Mouse (Mus musculus): ENCODE measurements around the gene Tcf7. TPM values are rescaled to one million over a fixed set of nuclear protein-coding genes. Genes with fewer than 3 reads are reported as not detected.

Gene Tcf7
- polyA plus RNA-seq, 1 experiment from 2014 or later, result 16.0 TPM

DNA sequence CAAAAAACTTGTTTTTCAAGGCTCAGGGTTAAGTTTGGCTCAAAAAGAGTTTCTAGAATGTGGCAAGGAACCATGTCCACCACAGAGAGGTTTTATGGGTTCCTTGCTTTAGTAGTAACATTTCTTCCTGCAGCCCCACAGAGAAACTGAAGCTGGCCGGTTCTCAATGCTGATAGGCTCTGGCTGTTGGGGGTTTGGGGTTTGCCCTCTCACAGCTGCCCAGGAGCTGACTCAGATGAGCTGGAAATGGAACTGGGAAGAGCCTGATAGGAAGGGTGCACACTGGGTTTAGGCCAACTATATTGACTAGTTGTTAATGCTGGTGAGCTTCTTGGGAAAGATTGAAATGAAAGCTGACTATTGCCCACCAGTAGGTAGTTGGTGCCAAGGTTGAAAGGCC is 30.1 kb downstream of the Tcf7 start:
- DNase-seq (ENCODE audit: low spot score), result peak; percentile 24
- Histone ChIP-seq H3K9ac (ENCODE audit: low read depth, low read length) (no peak overlapping the region), H3K27me3 (ENCODE audit: insufficient read depth, low read length) (no peaks in the 10 kb centered on the region), H3K36me3 (ENCODE audit: insufficient read depth, low read length) (peaks cover 8% of the 10 kb centered on the region), H3K4me1 (replicated peaks; ENCODE audit: insufficient read depth, low read length) (no peaks in the 10 kb centered on the region), H3K4me2 (ENCODE audit: low read length) (no peak overlapping the region), H3K4me3 (replicated peaks; ENCODE audit: low read depth, low read length) (no peak overlapping the region), H3K9me3 (replicated peaks; ENCODE audit: low read length) (no peaks in the 10 kb centered on the region), H3K27ac (0 out of 2 replicates have a peak overlapping the region, but pooled peaks have one; percentile 25)
- TF ChIP-seq CTCF (IDR thresholded peaks at IDR 0.05; ENCODE audit: low read depth), result no peak
- WGBS, result 68% methylated on average over 1 of the region's 1 CpGs
- no peak for ATAC-seq (replicated peaks; ENCODE audit: low FRiP score, low read depth)

DNA sequence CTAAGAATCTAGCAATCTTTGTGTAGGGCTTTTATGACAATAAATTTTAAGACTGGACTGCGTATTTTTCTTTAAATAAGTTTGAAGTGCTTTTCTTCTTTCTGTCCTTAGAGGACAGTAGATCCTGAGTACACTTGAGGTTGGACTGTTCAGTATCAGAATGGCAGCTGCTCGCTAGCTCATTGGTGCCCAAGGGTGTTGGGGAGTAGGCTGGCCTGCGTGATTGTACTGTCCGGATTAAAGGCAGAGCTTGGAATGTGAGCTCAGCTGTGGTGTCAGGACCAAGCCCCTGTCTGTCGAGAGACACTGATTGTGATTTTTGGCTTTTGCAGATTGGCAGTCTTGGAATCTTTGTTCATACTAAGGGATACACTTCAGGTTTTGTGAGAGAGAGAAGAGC is 31.0 kb downstream of the Tcf7 start:
- Histone ChIP-seq H3K36me3 (ENCODE audit: insufficient read depth, low read length) (peaks cover 14% of the 10 kb centered on the region), H3K9me3 (replicated peaks; ENCODE audit: low read length) (no peaks in the 10 kb centered on the region), H3K27me3 (ENCODE audit: insufficient read depth, low read length) (no peaks in the 10 kb centered on the region), H3K4me2 (ENCODE audit: low read length) (no peak overlapping the region), H3K4me3 (replicated peaks; ENCODE audit: low read depth, low read length) (no peak overlapping the region), H3K27ac (no peak overlapping the region), H3K4me1 (replicated peaks; ENCODE audit: insufficient read depth, low read length) (no peaks in the 10 kb centered on the region), H3K9ac (ENCODE audit: low read depth, low read length) (no peak overlapping the region)
- DNase-seq (ENCODE audit: low spot score) (no peak), ATAC-seq (replicated peaks; ENCODE audit: low FRiP score, low read depth) (no peak)
- TF ChIP-seq CTCF (IDR thresholded peaks at IDR 0.05; ENCODE audit: low read depth), result no peak
- 73% methylated on average over 5 of the region's 5 CpGs for WGBS

DNA sequence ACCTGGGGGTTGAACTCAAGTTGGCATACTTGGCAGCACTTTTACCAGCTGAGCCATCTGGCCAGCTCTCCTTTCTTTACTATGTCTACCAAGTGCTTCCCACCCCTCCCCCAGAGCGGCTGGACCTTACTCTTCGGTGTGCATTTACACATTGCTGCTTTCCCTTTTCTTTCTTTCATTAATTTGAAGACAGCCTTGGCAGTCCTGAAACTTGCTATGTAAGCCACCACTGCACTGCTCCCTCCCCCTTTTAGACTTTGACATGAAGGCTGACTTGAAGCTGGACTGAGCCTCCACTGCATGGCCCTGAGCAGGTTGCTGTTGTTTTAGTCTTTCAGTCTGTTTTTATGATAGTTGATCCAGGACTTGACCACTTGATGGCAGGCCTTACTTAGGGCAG is 33.4 kb downstream of the Tcf7 start:
- H3K27me3 ChIP-seq (ENCODE audit: insufficient read depth, low read length), result no peaks in the 10 kb centered on the region
- H3K27ac ChIP-seq, result no peak overlapping the region
- WGBS, result 89% methylated on average over 2 of the region's 2 CpGs
- H3K9me3 ChIP-seq (replicated peaks; ENCODE audit: low read length), result no peaks in the 10 kb centered on the region
- H3K4me3 ChIP-seq (replicated peaks; ENCODE audit: low read depth, low read length), result no peak overlapping the region
- no peak overlapping the region for H3K4me2 ChIP-seq (ENCODE audit: low read length)
- peak; percentile 39; the same call in 1 of the 2 replicates for TF ChIP-seq CTCF (IDR thresholded peaks at IDR 0.05; ENCODE audit: low read depth)
- no peak for DNase-seq (ENCODE audit: low spot score)
- peaks cover 23% of the 10 kb centered on the region; the same call in 1 of the 2 replicates for H3K36me3 ChIP-seq (ENCODE audit: insufficient read depth, low read length)
- peak; percentile 73 for ATAC-seq (replicated peaks; ENCODE audit: low FRiP score, low read depth)
- no peak overlapping the region for H3K9ac ChIP-seq (ENCODE audit: low read depth, low read length)
- H3K4me1 ChIP-seq (replicated peaks; ENCODE audit: insufficient read depth, low read length), result no peaks in the 10 kb centered on the region

DNA sequence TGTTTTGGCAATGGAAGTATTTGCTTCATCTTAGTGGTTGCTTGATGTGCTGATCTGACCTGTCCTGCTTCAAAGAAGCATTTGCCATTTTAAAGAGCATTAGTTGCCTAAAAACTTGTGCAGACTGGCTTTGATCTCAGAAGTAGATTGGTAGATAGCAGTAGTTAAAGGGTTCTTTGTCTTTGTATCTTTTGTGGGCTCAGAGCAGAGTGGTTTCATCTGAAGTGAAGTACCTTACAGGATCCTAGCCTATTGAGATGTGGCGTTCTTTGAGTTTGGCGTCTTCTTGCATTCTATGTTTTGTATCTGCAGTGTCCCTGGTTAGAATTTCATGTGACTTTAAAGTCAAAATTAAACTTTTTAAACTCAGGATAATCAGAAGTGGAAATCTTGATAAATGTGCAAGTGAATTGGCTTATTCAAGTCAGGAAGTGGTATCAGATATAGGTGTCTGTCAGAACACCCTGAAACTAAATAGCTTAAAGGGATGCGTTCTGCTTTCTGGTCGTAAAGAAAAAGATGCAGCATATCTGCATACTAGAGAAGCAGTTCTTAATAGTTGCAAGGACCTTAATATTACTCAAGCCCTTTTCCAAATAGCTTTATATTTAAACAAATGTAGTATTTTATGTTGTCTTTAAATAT is 41.8 kb downstream of the Tcf7 start:
- 76% methylated on average over 4 of the region's 4 CpGs for WGBS
- no peak for ATAC-seq (replicated peaks; ENCODE audit: low FRiP score, low read depth)
- Histone ChIP-seq H3K27ac (no peak overlapping the region), H3K4me1 (replicated peaks; ENCODE audit: insufficient read depth, low read length) (no peaks in the 10 kb centered on the region), H3K4me3 (replicated peaks; ENCODE audit: low read depth, low read length) (no peak overlapping the region), H3K4me2 (ENCODE audit: low read length) (no peak overlapping the region), H3K27me3 (ENCODE audit: insufficient read depth, low read length) (no peaks in the 10 kb centered on the region), H3K36me3 (ENCODE audit: insufficient read depth, low read length) (peaks cover 26% of the 10 kb centered on the region; the same call in 1 of the 2 replicates), H3K9me3 (replicated peaks; ENCODE audit: low read length) (no peaks in the 10 kb centered on the region), H3K9ac (ENCODE audit: low read depth, low read length) (no peak overlapping the region)
- DNase-seq (ENCODE audit: low spot score), result no peak
- no peak for TF ChIP-seq CTCF (IDR thresholded peaks at IDR 0.05; ENCODE audit: low read depth)

DNA sequence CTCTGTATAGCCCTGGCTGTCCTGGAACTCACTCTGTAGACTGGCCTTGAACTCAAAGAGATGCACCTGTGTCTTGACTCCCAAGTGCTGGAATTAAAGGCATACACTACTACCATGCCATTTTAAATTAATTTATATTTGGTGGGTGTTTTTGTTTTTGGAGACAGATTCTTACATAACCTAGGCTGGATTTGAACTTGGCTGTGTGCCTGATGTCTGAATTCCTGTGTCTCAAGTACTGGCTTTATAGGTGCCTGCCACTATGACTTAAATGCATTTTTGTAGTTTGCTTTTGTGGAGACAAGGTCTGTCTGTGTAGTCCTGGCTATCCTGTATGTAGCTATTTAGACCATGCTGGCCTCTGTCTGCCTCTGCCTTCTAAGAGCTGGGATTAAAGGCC is 48.3 kb downstream of the Tcf7 start:
- no peak overlapping the region for H3K9ac ChIP-seq (ENCODE audit: low read depth, low read length)
- ATAC-seq (replicated peaks; ENCODE audit: low FRiP score, low read depth), result no peak
- no peaks in the 10 kb centered on the region for H3K9me3 ChIP-seq (replicated peaks; ENCODE audit: low read length)
- TF ChIP-seq CTCF (IDR thresholded peaks at IDR 0.05; ENCODE audit: low read depth), result no peak
- DNase-seq (ENCODE audit: low spot score), result no peak
- no peak overlapping the region for H3K4me3 ChIP-seq (replicated peaks; ENCODE audit: low read depth, low read length)
- H3K4me2 ChIP-seq (ENCODE audit: low read length), result peak overlapping the region; percentile 28
- no peaks in the 10 kb centered on the region for H3K27me3 ChIP-seq (ENCODE audit: insufficient read depth, low read length)
- no peak overlapping the region for H3K27ac ChIP-seq
- peaks cover 9% of the 10 kb centered on the region; the same call in 1 of the 2 replicates for H3K4me1 ChIP-seq (replicated peaks; ENCODE audit: insufficient read depth, low read length)
- peaks cover 15% of the 10 kb centered on the region; the same call in 1 of the 2 replicates for H3K36me3 ChIP-seq (ENCODE audit: insufficient read depth, low read length)

DNA sequence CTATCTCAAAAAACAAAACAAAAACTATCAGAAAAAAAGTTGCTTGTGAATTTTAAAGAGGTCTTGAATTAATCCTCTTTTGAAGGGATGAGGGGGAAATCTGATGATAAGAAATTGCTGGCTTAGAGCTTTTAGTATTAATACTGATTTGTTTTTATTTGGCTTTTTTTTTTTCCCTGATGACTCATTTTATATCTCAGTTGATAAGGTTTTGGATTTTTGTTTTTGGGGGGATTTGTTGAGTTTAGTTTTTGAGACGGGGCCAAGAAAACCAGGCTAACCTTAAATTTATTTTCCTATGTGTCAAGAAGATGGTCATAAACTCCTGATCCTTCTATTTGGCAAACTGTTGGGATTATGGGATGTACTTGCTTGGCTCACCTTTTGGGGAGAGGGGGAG is 48.9 kb downstream of the Tcf7 start:
- WGBS, result 85% methylated on average over 1 of the region's 1 CpGs
- Histone ChIP-seq H3K9me3 (replicated peaks; ENCODE audit: low read length) (no peaks in the 10 kb centered on the region), H3K9ac (ENCODE audit: low read depth, low read length) (no peak overlapping the region; the same call in 1 of the 2 replicates), H3K36me3 (ENCODE audit: insufficient read depth, low read length) (peaks cover 15% of the 10 kb centered on the region; the same call in 1 of the 2 replicates), H3K4me2 (ENCODE audit: low read length) (peak overlapping the region; percentile 76; the same call in 1 of the 2 replicates), H3K27ac (no peak overlapping the region), H3K4me3 (replicated peaks; ENCODE audit: low read depth, low read length) (peak overlapping the region; percentile 92; the same call in 1 of the 2 replicates), H3K27me3 (ENCODE audit: insufficient read depth, low read length) (no peaks in the 10 kb centered on the region), H3K4me1 (replicated peaks; ENCODE audit: insufficient read depth, low read length) (peaks cover 9% of the 10 kb centered on the region; the same call in 1 of the 2 replicates)
- ATAC-seq (replicated peaks; ENCODE audit: low FRiP score, low read depth) (no peak), DNase-seq (ENCODE audit: low spot score) (no peak)
- TF ChIP-seq CTCF (IDR thresholded peaks at IDR 0.05; ENCODE audit: low read depth), result no peak

Measured in kidney, postnatal 0 days (tissue).